Mouse (Mus musculus) erythroblast, embryonic 14.5 days (primary cell): ENCODE measurements around the gene Vamp9. TPM values are rescaled to one million over a fixed set of nuclear protein-coding genes. Genes with fewer than 3 reads are reported as not detected.
A peak's percentile ranks its signal among the peaks of the same experiment; 100 is the strongest.

Experiments
- H3K27me3 ChIP-seq: 2 replicates; pipeline ENCODE4 v1.6.1; 2012; ENCODE audit warnings: inconsistent platforms; ENCODE audit not compliant: control insufficient read depth
- H3K36me3 ChIP-seq: 2 replicates; pipeline ENCODE4 v1.6.1; 2012; ENCODE audit warnings: mild to moderate bottlenecking, inconsistent platforms; ENCODE audit not compliant: control insufficient read depth
- H3K4me1 ChIP-seq: 2 replicates; pipeline ENCODE4 v1.6.1; 2012; ENCODE audit warnings: inconsistent platforms; ENCODE audit not compliant: control insufficient read depth
- H3K4me3 ChIP-seq: replicated peaks from 2 replicates; pipeline ENCODE3; 2012; ENCODE audit warnings: moderate library complexity, mild to moderate bottlenecking, inconsistent platforms
- H3K9me3 ChIP-seq: 2 replicates; pipeline ENCODE4 v1.6.1; 2012; ENCODE audit warnings: low read length, inconsistent platforms, mixed read lengths; ENCODE audit not compliant: control insufficient read depth
- GATA1 ChIP-seq: IDR thresholded peaks from 2 replicates; pipeline ENCODE4 v1.6.1; 2012; ENCODE audit warnings: low read length, inconsistent platforms, mixed read lengths
- TAL1 ChIP-seq: IDR thresholded peaks from 3 replicates; pipeline ENCODE4 v1.6.1; 2012; ENCODE audit warnings: low read length, inconsistent platforms, mixed read lengths
- polyA plus RNA-seq: library from polyadenylated mRNA; stranded (reverse); fragments of >175 nt; gene quantifications from 2 replicates; pipeline ENCODE4 v1.2.3, GENCODE M21; 2012

Vamp9 gene
- polyA plus RNA-seq, 1 experiment: not detected

GRCm38 (mm10) chr5:99959960-99960359 lies 53.9 kb downstream of the Vamp9 start:
- peaks cover 98% of the 10 kb centered on the region for H3K36me3 ChIP-seq
- H3K27me3 ChIP-seq: no peaks in the 10 kb centered on the region
- H3K4me1 ChIP-seq: no peaks in the 10 kb centered on the region
- H3K9me3 ChIP-seq: no peaks in the 10 kb centered on the region
- no peak overlapping the region for H3K4me3 ChIP-seq
- TF ChIP-seq GATA1 (no peak), TAL1 (no peak)

- Histone ChIP-seq H3K27me3 (no peaks in the 10 kb centered on the region), H3K9me3 (no peaks in the 10 kb centered on the region), H3K36me3 (peaks cover 79% of the 10 kb centered on the region), H3K4me1 (peaks cover 41% of the 10 kb centered on the region), H3K4me3 (peak overlapping the region; percentile 29)
- TF ChIP-seq TAL1 (no peak), GATA1 (no peak)
Observed at GRCm38 (mm10) chr5:99973941-99974340, 67.9 kb downstream of the Vamp9 start.

- Histone ChIP-seq H3K36me3 (peaks cover 68% of the 10 kb centered on the region), H3K9me3 (no peaks in the 10 kb centered on the region), H3K4me3 (peak overlapping the region; percentile 97), H3K27me3 (no peaks in the 10 kb centered on the region), H3K4me1 (peaks cover 46% of the 10 kb centered on the region)
- TF ChIP-seq GATA1 (no peak), TAL1 (no peak)
Observed at GRCm38 (mm10) chr5:99975061-99975460, 69.0 kb downstream of the Vamp9 start.

GRCm38 (mm10) chr5:99975776-99976175 lies 69.7 kb downstream of the Vamp9 start:
- H3K4me1 ChIP-seq: peaks cover 48% of the 10 kb centered on the region
- peaks cover 2% of the 10 kb centered on the region; the same call in 1 of the 2 replicates for H3K9me3 ChIP-seq
- peaks cover 65% of the 10 kb centered on the region for H3K36me3 ChIP-seq
- H3K27me3 ChIP-seq: no peaks in the 10 kb centered on the region
- H3K4me3 ChIP-seq: peak overlapping the region; percentile 97
- TF ChIP-seq TAL1: no peak
- TF ChIP-seq GATA1: no peak

- TF ChIP-seq GATA1 (no peak), TAL1 (no peak)
- peak overlapping the region; percentile 97 for H3K4me3 ChIP-seq
- H3K9me3 ChIP-seq: peaks cover 2% of the 10 kb centered on the region; the same call in 1 of the 2 replicates
- peaks cover 59% of the 10 kb centered on the region for H3K36me3 ChIP-seq
- H3K27me3 ChIP-seq: no peaks in the 10 kb centered on the region
- peaks cover 47% of the 10 kb centered on the region for H3K4me1 ChIP-seq
Observed at GRCm38 (mm10) chr5:99976334-99976955, 70.4 kb downstream of the Vamp9 start.

GRCm38 (mm10) chr5:99977516-99978301 lies 71.7 kb downstream of the Vamp9 start:
- TF ChIP-seq TAL1: no peak
- no peak for TF ChIP-seq GATA1
- peak overlapping the region; percentile 97 for H3K4me3 ChIP-seq

GRCm38 (mm10) chr5:99978699-99979442 lies 72.8 kb downstream of the Vamp9 start, which contains the start of the genes Hnrnpd and 4930524J08Rik:
Gene Hnrnpd, minus strand, starts transcription at chr5:99978938.
Gene 4930524J08Rik, plus strand, starts transcription at chr5:99979061.
- peaks cover 52% of the 10 kb centered on the region for H3K4me1 ChIP-seq
- peak within 1 kb of the TSS; percentile 97 for H3K4me3 ChIP-seq
- TF ChIP-seq TAL1 (no peak), GATA1 (no peak)
- H3K9me3 ChIP-seq: peaks cover 2% of the 10 kb centered on the region; the same call in 1 of the 2 replicates
- H3K36me3 ChIP-seq: peaks cover 34% of the 10 kb centered on the region
- no peaks in the 10 kb centered on the region for H3K27me3 ChIP-seq

More at GRCm38 (mm10) chr5:99977516-99978301, 71.7 kb downstream of the Vamp9 start:
- Histone ChIP-seq H3K4me1 (peaks cover 53% of the 10 kb centered on the region), H3K27me3 (no peaks in the 10 kb centered on the region), H3K36me3 (peaks cover 46% of the 10 kb centered on the region), H3K9me3 (peaks cover 2% of the 10 kb centered on the region; the same call in 1 of the 2 replicates)

- Histone ChIP-seq H3K36me3 (peaks cover 4% of the 10 kb centered on the region), H3K27me3 (no peaks in the 10 kb centered on the region), H3K4me1 (peaks cover 32% of the 10 kb centered on the region), H3K9me3 (peaks cover 4% of the 10 kb centered on the region; the same call in 1 of the 2 replicates), H3K4me3 (no peak overlapping the region)
- no peak for TF ChIP-seq GATA1
Observed at GRCm38 (mm10) chr5:99983452-99984061, 77.5 kb downstream of the Vamp9 start.
